Mouse (Mus musculus): ENCODE data around the gene Tmem51.

DNA sequence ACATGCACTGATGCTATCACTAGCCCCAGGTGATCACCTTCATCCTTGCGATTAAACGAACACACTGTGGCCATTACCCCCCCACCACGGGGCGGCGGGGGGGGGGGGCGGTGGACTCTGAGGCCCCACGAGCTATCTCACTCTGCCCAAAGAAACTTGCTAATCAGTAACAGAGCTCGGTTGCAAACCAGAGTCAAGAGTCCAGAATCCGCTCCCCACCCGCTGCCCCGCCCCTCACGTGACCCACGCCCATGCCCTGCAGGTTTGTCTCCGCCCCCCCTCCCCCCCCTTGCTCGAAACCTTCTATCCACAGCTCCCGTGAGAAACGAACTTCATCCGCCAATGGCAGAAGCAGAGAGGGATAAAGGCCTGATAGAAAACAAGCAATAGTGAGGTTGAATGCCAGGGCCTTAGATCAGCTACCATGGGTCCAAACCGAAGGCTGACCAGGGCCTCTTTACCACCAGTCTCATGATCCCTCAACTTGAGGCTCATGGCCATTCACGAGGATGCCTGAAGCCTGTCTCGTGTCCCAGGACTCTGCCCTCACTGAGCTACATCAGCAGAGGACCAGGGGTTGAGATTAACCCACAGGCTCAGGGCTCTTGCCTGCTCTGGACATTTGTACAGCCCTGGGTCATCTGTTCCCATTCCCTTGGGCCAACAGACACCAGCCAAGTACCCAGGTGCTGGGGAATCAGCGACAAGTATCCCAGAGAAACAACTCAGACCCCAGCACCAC is 31.5 kb downstream of the Tmem51 start:
- TF ChIP-seq FLI1 (IDR thresholded peaks at IDR 0.05; ENCODE audit: low read length) (no peak), GATA1 (IDR thresholded peaks at IDR 0.05; ENCODE audit: borderline replicate concordance, low read length) (no peak)
